ENCODE assay signal across 8 mouse cellular contexts in the genomic region with DNA sequence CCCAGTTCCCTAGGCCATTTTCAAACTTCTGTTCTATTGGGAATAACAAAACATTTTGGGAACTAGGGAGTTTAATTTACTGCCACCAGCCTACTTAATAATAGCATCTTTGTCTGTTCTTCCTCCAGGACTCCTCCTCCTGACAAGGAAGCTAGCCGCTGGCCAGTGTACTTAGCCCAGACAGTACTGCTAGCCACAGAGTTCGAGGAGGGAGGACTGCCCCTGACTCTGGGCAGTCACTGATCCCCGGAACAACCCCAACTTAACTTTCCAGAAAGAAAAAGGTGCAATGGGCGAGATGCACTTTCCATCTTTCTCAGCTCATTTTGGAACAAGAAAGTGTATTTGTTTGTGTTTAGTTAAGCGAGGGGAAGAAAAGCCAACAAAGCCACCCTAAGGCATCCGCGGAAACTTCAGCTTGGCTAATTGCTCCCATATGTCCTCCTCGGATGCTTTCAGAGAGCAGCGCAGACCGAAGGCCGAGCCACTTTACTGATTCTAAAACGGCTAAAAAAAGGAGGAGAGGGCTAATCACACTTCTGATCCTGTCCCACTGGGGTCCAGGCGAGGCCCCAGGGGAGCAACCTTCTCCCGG. TPM values are rescaled to one million over a fixed set of nuclear protein-coding genes. Genes with fewer than 3 reads are reported as not detected.
DNase-seq lines count a peak whose midpoint lies in the region; ATAC-seq and TF ChIP-seq lines count a peak whose summit lies in the region.

No protein-coding gene starts in this region.

- WGBS in heart, embryonic 13.5 days, result 4% methylated on average over 14 of the region's 14 CpGs
- WGBS in forebrain, embryonic 16.5 days, result 1% methylated on average over 14 of the region's 14 CpGs

- peak overlapping the region; percentile 96 for H3K9ac ChIP-seq in heart, embryonic 13.5 days
- peak overlapping the region; percentile 94 for H3K9ac ChIP-seq in ES-E14 (ENCODE audit: insufficient read depth, low read depth, low read length, poor library complexity, severe bottlenecking)
- peak overlapping the region; percentile 69 for H3K9ac ChIP-seq in forebrain, embryonic 16.5 days (replicated peaks; ENCODE audit: low read depth, low read length)

- intact Hi-C loops in heart, postnatal 25 days (cut with DNase I), result loop anchor here (5.0 kb wide), 1 partner anchor 36 kb away; no protein-coding TSS in a partner anchor

- peak overlapping the region; percentile 98 for H3K27ac ChIP-seq in heart, embryonic 13.5 days (replicated peaks)
- H3K27ac ChIP-seq in ES-E14 (ENCODE audit: insufficient read depth, low read depth, low read length, poor library complexity, severe bottlenecking), result no peak overlapping the region; the same call in 1 of the 2 replicates
- peak overlapping the region; percentile 77 for H3K27ac ChIP-seq in forebrain, embryonic 16.5 days (ENCODE audit: low read length)

- no peaks in the 10 kb centered on the region for H3K27me3 ChIP-seq in heart, embryonic 13.5 days (replicated peaks)
- no peaks in the 10 kb centered on the region for H3K27me3 ChIP-seq in forebrain, embryonic 16.5 days (replicated peaks; ENCODE audit: control insufficient read depth, insufficient read depth, low read length)

- in situ Hi-C loops in ES-E14 (cut with MboI; ENCODE audit: low sequenced_read_pairs in 2 of 2, unreplicated experiment in 2 of 2), result no loop called here

- no peaks in the 10 kb centered on the region for H3K36me3 ChIP-seq in heart, embryonic 13.5 days
- H3K36me3 ChIP-seq in ES-E14 (ENCODE audit: control insufficient read depth, insufficient read depth, low read length, poor library complexity, severe bottlenecking), result no peaks in the 10 kb centered on the region
- H3K36me3 ChIP-seq in forebrain, embryonic 16.5 days (ENCODE audit: control insufficient read depth, insufficient read depth), result no peaks in the 10 kb centered on the region

- H3K4me1 ChIP-seq in heart, embryonic 13.5 days, result peaks cover 57% of the 10 kb centered on the region
- peaks cover 6% of the 10 kb centered on the region in 2 experiments for H3K4me1 ChIP-seq in ES-E14 (ENCODE audit: control insufficient read depth in 2 of 2, insufficient read depth in 2 of 2, low read length in 2 of 2, poor library complexity in 1 of 2)
- peaks cover 20% of the 10 kb centered on the region for H3K4me1 ChIP-seq in forebrain, embryonic 16.5 days (replicated peaks; ENCODE audit: control insufficient read depth, insufficient read depth, low read length)

- H3K9me3 ChIP-seq in heart, embryonic 13.5 days, result no peaks in the 10 kb centered on the region
- no peaks in the 10 kb centered on the region for H3K9me3 ChIP-seq in ES-E14 (ENCODE audit: control insufficient read depth, insufficient read depth, low read depth, low read length)
- no peaks in the 10 kb centered on the region for H3K9me3 ChIP-seq in forebrain, embryonic 16.5 days (ENCODE audit: control insufficient read depth, low read length)

- DNase-seq in heart, postnatal 25 days (ENCODE audit: low spot score), result no peak
- no peak for DNase-seq in ES-E14 (ENCODE audit: low read depth, low spot score)
- DNase-seq in mesoderm, embryonic 11.5 days (ENCODE audit: low read depth, low spot score), result peak; percentile 67
- no peak for DNase-seq in layer of hippocampus, postnatal 10 days (ENCODE audit: low spot score in 2 of 2)
- DNase-seq in layer of hippocampus, adult 11-12 months (ENCODE audit: low spot score), result no peak
- no peak for DNase-seq in urinary bladder, postnatal 36 days (ENCODE audit: low spot score in 2 of 2)

- ATAC-seq in heart, embryonic 13.5 days (ENCODE audit: extremely low read depth, insufficient number of reproducible peaks, low FRiP score, low TSS enrichment), result no peak
- ATAC-seq in forebrain, embryonic 16.5 days, result peak; percentile 17; the same call in 1 of the 2 replicates

- H3K4me2 ChIP-seq in heart, embryonic 13.5 days, result peak overlapping the region; percentile 86
- peak overlapping the region; percentile 98 for H3K4me2 ChIP-seq in forebrain, embryonic 16.5 days (ENCODE audit: low read length)

- peak overlapping the region; percentile 98 for H3K4me3 ChIP-seq in heart, embryonic 13.5 days
- H3K4me3 ChIP-seq in ES-E14 (ENCODE audit: insufficient read depth in 1 of 2, low read depth in 1 of 2, low read length in 2 of 2, poor library complexity in 1 of 2, severe bottlenecking in 1 of 2), result peak overlapping the region; percentile 93
- H3K4me3 ChIP-seq in forebrain, embryonic 16.5 days (replicated peaks; ENCODE audit: low read length), result peak overlapping the region; percentile 65

TF ChIP-seq in ES-E14, 5 proteins besides CTCF, POLR2A, EP300 and RAD21:
- TF ChIP-seq ZC3H11A (IDR thresholded peaks at IDR 0.05; ENCODE audit: borderline replicate concordance, low read depth, low read length) (no peak), ZNF384 (IDR thresholded peaks at IDR 0.05; ENCODE audit: low read depth, low read length) (no peak), HCFC1 (IDR thresholded peaks at IDR 0.05; ENCODE audit: borderline replicate concordance, insufficient read depth, low read length) (no peak), CHD2 (IDR thresholded peaks at IDR 0.05; ENCODE audit: low read depth, low read length) (no peak), MAFK (IDR thresholded peaks at IDR 0.05; ENCODE audit: insufficient read depth, low read depth, low read length) (no peak)

RNA-seq across cellular contexts. Expression of gene Tanc1, which starts 0.5 kb away (rescaled TPM):
- polyA plus RNA-seq in heart, embryonic 13.5 days (2015; fragmentation: Nextera tagmentation; extraction: Ambion mirVana), result 25.0 and 27.0 TPM in 2 replicates
- 10 to 100 TPM; 27.1 to 29.3 TPM for total RNA-seq in heart, postnatal 25 days (2021)
- total RNA-seq in ES-E14 (2012; rRNA removed), result 28.2 and 39.5 TPM in 2 replicates
- 8.7 and 10.7 TPM in 2 replicates for polyA plus RNA-seq in forebrain, embryonic 16.5 days (2015; fragmentation: Nextera tagmentation; extraction: Ambion mirVana)
- 10 to 100 TPM; 20.9 to 32.2 TPM for total RNA-seq in layer of hippocampus, postnatal 10 days (2021)
